Mouse (Mus musculus) liver, postnatal 0 days (tissue): ENCODE data around the gene Tmem185b. TPM values are rescaled to one million over a fixed set of nuclear protein-coding genes. Genes with fewer than 3 reads are reported as not detected.

ENCODE experiments used
- ATAC-seq: fragments of 200-750 bp; cut with Nextera tagmentation; 2 replicates; pipeline ENCODE4 v1.8.0; 2017; ENCODE audit warnings: mild to moderate bottlenecking, moderate library complexity
- DNase-seq: peaks from one replicate; pipeline ENCODE4 v3.0.0-alpha.2; 2016
- H3K27ac ChIP-seq: fragments of 300-500 bp; sonication (generic); 2 replicates; pipeline ENCODE4 v1.5.1; 2014; ENCODE audit warnings: antibody characterized with exemption, moderate library complexity, mild to moderate bottlenecking, low read depth
- H3K27me3 ChIP-seq: fragments of 300-500 bp; sonication (generic); 2 replicates; pipeline ENCODE4 v1.6.1; 2014; ENCODE audit warnings: low read length, control low read depth, mixed read lengths; ENCODE audit not compliant: insufficient read depth
- H3K36me3 ChIP-seq: fragments of 300-500 bp; sonication (generic); replicated peaks from 2 replicates; pipeline ENCODE4 v1.6.1; 2014; ENCODE audit warnings: mild to moderate bottlenecking, control low read depth, low read length, moderate library complexity, mixed read lengths; ENCODE audit not compliant: insufficient read depth
- H3K4me1 ChIP-seq: fragments of 300-500 bp; sonication (generic); 2 replicates; pipeline ENCODE4 v1.6.1; 2014; ENCODE audit warnings: antibody characterized with exemption, mild to moderate bottlenecking, control low read depth; ENCODE audit not compliant: insufficient read depth
- H3K4me2 ChIP-seq: fragments of 300-500 bp; sonication (generic); 2 replicates; pipeline ENCODE4 v1.6.1; 2014; ENCODE audit warnings: low read depth, mild to moderate bottlenecking, low read length, moderate library complexity, mixed read lengths
- H3K4me3 ChIP-seq: fragments of 300-500 bp; sonication (generic); 2 replicates; pipeline ENCODE4 v1.5.1; 2014; ENCODE audit warnings: low read depth, low read length
- H3K9ac ChIP-seq: fragments of 300-500 bp; sonication (generic); replicated peaks from 2 replicates; pipeline ENCODE4 v1.6.1; 2014; ENCODE audit warnings: mild to moderate bottlenecking, moderate library complexity
- H3K9me3 ChIP-seq: fragments of 300-500 bp; sonication (generic); 2 replicates; pipeline ENCODE4 v1.6.1; 2016; ENCODE audit warnings: mild to moderate bottlenecking, control low read depth, low read length, mixed read lengths
- CTCF ChIP-seq: sonication (generic); IDR thresholded peaks from 2 replicates; pipeline ENCODE4 v1.5.1; 2016; ENCODE audit warnings: antibody characterized with exemption, low read depth
- EP300 ChIP-seq: IDR thresholded peaks from 2 replicates; pipeline ENCODE4 v1.6.1; 2016; ENCODE audit warnings: antibody characterized with exemption, low read depth, mild to moderate bottlenecking
- WGBS: fragments of 180-500 bp; shearing (Covaris S2); extraction: QIAGEN DNeasy Blood & Tissue Kit; methylation state at CpG from one replicate; pipeline ENCODE4 v1.1.7; 2014; ENCODE audit not compliant: insufficient replicate concordance; 5-methylcytosine and 5-hydroxymethylcytosine counted together
- polyA plus RNA-seq: library from polyadenylated mRNA; unstranded; fragments of >200 nt; fragmentation: Nextera tagmentation; extraction: Ambion mirVana; gene quantifications from 2 replicates; pipeline ENCODE4 v1.2.1, GENCODE M21; 2015

Tmem185b gene
- polyA plus RNA-seq, 1 experiment from 2014 or later, result 12.7 TPM

DNA sequence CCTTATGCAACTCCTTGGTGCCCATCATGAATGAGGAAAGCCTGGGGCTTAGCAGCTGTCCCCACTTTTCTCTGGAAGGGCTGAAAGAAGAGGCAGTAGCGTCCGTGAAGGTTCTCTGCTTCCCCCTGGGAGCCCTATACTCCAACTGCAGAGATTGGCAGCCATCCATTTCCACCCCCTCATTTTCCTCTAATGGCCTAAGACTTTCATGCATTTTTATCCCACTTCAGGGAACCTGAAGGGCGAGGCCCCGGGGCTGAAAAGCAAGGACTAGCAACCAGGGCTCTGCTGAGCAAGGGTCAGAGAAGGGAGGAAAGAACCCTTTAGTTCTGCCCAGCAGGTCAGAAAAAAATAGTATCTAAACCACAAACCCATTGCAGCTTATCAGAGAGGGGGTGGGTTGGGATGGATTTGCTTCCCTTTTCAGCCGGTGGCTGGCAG is 936 bp upstream of the Tmem185b start:
- no peak for DNase-seq
- H3K9me3 ChIP-seq, result peaks cover 7% of the 10 kb centered on the region; the same call in 1 of the 2 replicates
- H3K4me2 ChIP-seq, result peak overlapping the region; percentile 83
- H3K36me3 ChIP-seq, result peaks cover 5% of the 10 kb centered on the region; the same call in 1 of the 2 replicates
- 9% methylated on average over 5 of the region's 5 CpGs for WGBS
- no peaks in the 10 kb centered on the region for H3K27me3 ChIP-seq
- 0 out of 2 replicates have a peak overlapping the region, but pooled peaks have one; percentile 93 for H3K27ac ChIP-seq
- H3K9ac ChIP-seq, result peak overlapping the region; percentile 75
- H3K4me3 ChIP-seq, result peak overlapping the region; percentile 61
- ATAC-seq, result no peak
- peak; percentile 14; the same call in 1 of the 2 replicates for TF ChIP-seq CTCF
- no peak for TF ChIP-seq EP300
- H3K4me1 ChIP-seq, result peaks cover 25% of the 10 kb centered on the region

DNA sequence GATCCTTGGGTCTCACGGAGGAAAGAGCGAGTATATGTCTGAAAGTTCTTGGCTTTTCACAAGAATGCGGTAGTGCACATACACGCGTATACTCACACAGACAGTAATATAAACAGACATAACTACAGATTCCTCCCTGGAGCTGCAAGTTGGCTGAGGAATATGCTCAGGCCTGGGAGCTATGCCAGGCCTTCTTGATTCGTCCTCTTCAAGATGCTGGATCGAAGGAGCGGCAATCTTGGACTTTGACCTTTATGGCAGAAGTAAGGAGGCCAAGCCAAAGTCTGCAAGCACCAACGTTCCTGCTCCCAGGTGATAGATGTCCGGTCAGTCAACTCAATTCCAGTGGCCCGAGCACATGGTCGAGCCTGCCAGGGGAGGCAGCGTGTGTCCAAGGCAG is 5.0 kb downstream of the Tmem185b start:
- H3K4me2 ChIP-seq, result no peak overlapping the region
- DNase-seq (no peak), ATAC-seq (no peak)
- H3K36me3 ChIP-seq, result peaks cover 5% of the 10 kb centered on the region; the same call in 1 of the 2 replicates
- H3K4me3 ChIP-seq, result no peak overlapping the region
- H3K27me3 ChIP-seq, result no peaks in the 10 kb centered on the region
- H3K9ac ChIP-seq, result no peak overlapping the region
- WGBS, result 86% methylated on average over 13 of the region's 13 CpGs
- H3K9me3 ChIP-seq, result peaks cover 7% of the 10 kb centered on the region; the same call in 1 of the 2 replicates
- no peak for TF ChIP-seq EP300
- TF ChIP-seq CTCF, result no peak
- no peak overlapping the region for H3K27ac ChIP-seq
- peaks cover 12% of the 10 kb centered on the region for H3K4me1 ChIP-seq

DNA sequence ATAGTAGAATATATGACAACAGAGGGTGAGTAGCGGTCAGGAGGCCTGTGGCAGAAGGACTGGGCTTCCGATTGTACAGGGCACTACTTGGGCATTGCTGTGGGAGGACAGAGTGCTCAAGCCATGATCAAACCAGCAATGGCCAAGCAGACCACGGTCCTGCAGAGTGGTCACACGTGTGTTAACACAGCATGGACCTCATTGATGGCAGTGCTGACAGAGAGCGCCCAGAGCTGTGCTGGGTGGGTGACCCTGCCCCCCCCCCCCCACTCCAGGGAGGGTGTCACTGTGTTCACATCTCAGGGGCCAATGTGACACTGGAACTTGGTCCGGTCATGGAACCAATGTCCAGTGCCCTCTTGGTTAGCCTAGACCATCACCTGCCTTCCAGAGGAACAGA is 6.2 kb downstream of the Tmem185b start:
- Histone ChIP-seq H3K4me3 (no peak overlapping the region), H3K9ac (no peak overlapping the region), H3K4me2 (no peak overlapping the region), H3K27me3 (no peaks in the 10 kb centered on the region), H3K27ac (no peak overlapping the region), H3K9me3 (peaks cover 7% of the 10 kb centered on the region; the same call in 1 of the 2 replicates), H3K36me3 (peaks cover 2% of the 10 kb centered on the region; the same call in 1 of the 2 replicates), H3K4me1 (peaks cover 8% of the 10 kb centered on the region)
- TF ChIP-seq EP300, result no peak
- 83% methylated on average over 6 of the region's 6 CpGs for WGBS
- no peak for DNase-seq
- ATAC-seq, result no peak

GRCm38 (mm10) chr1:119533093-119533805 is 7.3 kb downstream of the Tmem185b start:
- no peak overlapping the region for H3K9ac ChIP-seq
- H3K27ac ChIP-seq, result no peak overlapping the region
- TF ChIP-seq EP300 (no peak), CTCF (no peak)
- no peaks in the 10 kb centered on the region for H3K36me3 ChIP-seq
- 79% methylated on average over 18 of the region's 18 CpGs for whole genome bisulfite sequencing
- H3K4me3 ChIP-seq, result no peak overlapping the region
- no peaks in the 10 kb centered on the region for H3K27me3 ChIP-seq
- DNase-seq (no peak), ATAC-seq (no peak)
- no peak overlapping the region for H3K4me2 ChIP-seq
- peaks cover 8% of the 10 kb centered on the region for H3K4me1 ChIP-seq
- H3K9me3 ChIP-seq, result peaks cover 7% of the 10 kb centered on the region; the same call in 1 of the 2 replicates

DNA sequence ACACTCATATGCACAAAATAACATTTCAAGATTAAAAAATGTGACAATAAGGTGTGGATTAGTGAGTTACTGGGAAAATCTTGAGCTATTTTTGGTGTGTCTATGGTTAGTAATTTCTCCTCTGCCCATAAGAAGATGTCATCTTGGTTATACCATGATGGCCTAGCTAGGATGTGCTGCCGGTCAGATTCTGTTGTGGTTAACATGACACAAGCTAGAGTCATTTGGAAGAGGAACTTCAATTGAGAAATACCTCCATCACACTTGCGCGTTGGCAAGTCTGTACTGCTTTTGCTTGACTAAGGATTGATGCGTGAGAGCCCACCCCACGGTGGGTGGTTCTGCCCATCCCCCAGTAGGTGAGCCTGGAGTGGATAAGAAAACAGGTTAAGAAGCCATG is 8.4 kb downstream of the Tmem185b start:
- DNase-seq (no peak), ATAC-seq (peak; percentile 23; the same call in 1 of the 2 replicates)
- no peak overlapping the region for H3K27ac ChIP-seq
- 0 out of 2 replicates have a peak, but pooled peaks cover under 1% of the 10 kb centered on the region for H3K9me3 ChIP-seq
- WGBS, result 63% methylated on average over 5 of the region's 5 CpGs
- no peak overlapping the region for H3K9ac ChIP-seq
- TF ChIP-seq CTCF (no peak), EP300 (no peak)
- H3K27me3 ChIP-seq, result no peaks in the 10 kb centered on the region
- no peak overlapping the region for H3K4me2 ChIP-seq
- no peak overlapping the region for H3K4me3 ChIP-seq
- peaks cover 8% of the 10 kb centered on the region for H3K4me1 ChIP-seq
- H3K36me3 ChIP-seq, result no peaks in the 10 kb centered on the region

DNA sequence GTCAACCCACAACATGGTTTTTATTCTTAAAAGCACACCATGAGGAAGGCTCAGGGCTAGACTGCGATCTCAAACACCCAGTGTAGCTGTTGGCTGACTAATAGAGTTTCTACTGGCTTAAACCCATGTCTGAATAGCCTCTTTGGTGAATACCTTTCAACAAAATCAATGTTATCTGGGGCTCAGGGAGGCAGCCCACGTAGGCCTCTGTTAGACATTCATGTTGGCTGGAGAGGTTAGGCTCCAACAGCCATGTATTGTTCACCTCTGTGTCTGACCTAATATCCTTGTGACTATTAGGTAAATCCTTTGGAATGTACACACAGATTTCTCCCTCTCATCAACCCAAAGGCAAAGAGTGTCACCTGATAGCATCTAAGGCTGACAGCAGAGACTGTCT is 10.2 kb downstream of the Tmem185b start:
- Histone ChIP-seq H3K27ac (0 out of 2 replicates have a peak overlapping the region, but pooled peaks have one; percentile 16), H3K27me3 (no peaks in the 10 kb centered on the region), H3K9me3 (no peaks in the 10 kb centered on the region), H3K4me1 (peaks cover 8% of the 10 kb centered on the region), H3K4me2 (no peak overlapping the region), H3K4me3 (no peak overlapping the region), H3K9ac (no peak overlapping the region), H3K36me3 (no peaks in the 10 kb centered on the region)
- ATAC-seq (no peak), DNase-seq (no peak)
- WGBS, result 58% methylated on average over 2 of the region's 2 CpGs
- no peak for TF ChIP-seq CTCF
